Mouse (Mus musculus) cerebellum, adult 2 months (tissue): Measurements from ENCODE around the gene Mroh2a.

Experiments used
- CTCF ChIP-seq: fragments of 200-500 bp; IDR thresholded peaks from 2 replicates; pipeline ENCODE4 v1.5.1; 2011; ENCODE audit warnings: low read depth, mild to moderate bottlenecking, control low read depth, low read length, moderate library complexity, borderline replicate concordance; ENCODE audit not compliant: insufficient read depth
- POLR2A ChIP-seq: fragments of 200-500 bp; IDR thresholded peaks from 2 replicates; pipeline ENCODE4 v1.6.1; 2011; ENCODE audit warnings: low read length, control low read depth, borderline replicate concordance; ENCODE audit not compliant: insufficient read depth

- TF ChIP-seq CTCF (peak; percentile 73; the same call in 1 of the 2 replicates), POLR2A (no peak)
These were observed 60.9 kb downstream of the Mroh2a start for GRCm38 (mm10) chr1:88287697-88287980.
